Mouse (Mus musculus): Measurements from ENCODE around the gene Prkca.

GRCm38 (mm10) chr11:107898698-107899097 lies 445.0 kb downstream of the Prkca start:
- TF ChIP-seq EP300 (IDR thresholded peaks at IDR 0.05; ENCODE audit: insufficient read depth, low read depth, low read length) = no peak
- no peak for TF ChIP-seq POLR2A (IDR thresholded peaks at IDR 0.05; ENCODE audit: insufficient read depth, low read depth, low read length)

Measured in heart, adult 2 months (tissue).